Mouse (Mus musculus): ENCODE measurements at regions not wholly inside any gene's neighbourhood (a gene's known extent, or its start where the extent isn't known, plus 50 kb on each side); places are given as distances from the start of the nearest gene placed in this dataset.

- no peaks in the 10 kb centered on the region; the same call in 1 of the 2 replicates for H3K9me3 ChIP-seq (ENCODE audit: low read length)
- H3K4me3 ChIP-seq (replicated peaks; ENCODE audit: low read length) = no peak overlapping the region
- H3K4me1 ChIP-seq (replicated peaks; ENCODE audit: low read depth, low read length) = no peaks in the 10 kb centered on the region
- no peaks in the 10 kb centered on the region for H3K36me3 ChIP-seq (ENCODE audit: insufficient read depth, low read length)
- no peak for TF ChIP-seq CTCF (conservative IDR thresholded peaks at IDR 0.05; ENCODE audit: low read length)
- TF ChIP-seq POU5F1 (IDR thresholded peaks at IDR 0.05; ENCODE audit: borderline replicate concordance, low read length) = no peak
- TF ChIP-seq NANOG (IDR thresholded peaks at IDR 0.05; ENCODE audit: borderline replicate concordance, low read length) = no peak
- no peaks in the 10 kb centered on the region for H3K27me3 ChIP-seq (ENCODE audit: insufficient read depth, low read length)
Measured at GRCm38 (mm10) chr7:61790113-61790796, 556.1 kb upstream of the Ndn start.

- H3K4me1 ChIP-seq (replicated peaks; ENCODE audit: low read depth, low read length) = no peaks in the 10 kb centered on the region
- no peaks in the 10 kb centered on the region for H3K36me3 ChIP-seq (ENCODE audit: insufficient read depth, low read length)
- H3K4me3 ChIP-seq (replicated peaks; ENCODE audit: low read length) = no peak overlapping the region
- TF ChIP-seq CTCF (conservative IDR thresholded peaks at IDR 0.05; ENCODE audit: low read length) (no peak), NANOG (IDR thresholded peaks at IDR 0.05; ENCODE audit: borderline replicate concordance, low read length) (no peak), POU5F1 (IDR thresholded peaks at IDR 0.05; ENCODE audit: borderline replicate concordance, low read length) (no peak)
- peaks cover 15% of the 10 kb centered on the region; the same call in 1 of the 2 replicates for H3K9me3 ChIP-seq (ENCODE audit: low read length)
- no peaks in the 10 kb centered on the region for H3K27me3 ChIP-seq (ENCODE audit: insufficient read depth, low read length)
Measured at GRCm38 (mm10) chr7:61836827-61837226, 509.5 kb upstream of the Ndn start.

GRCm38 (mm10) chr7:61837240-61837639 lies 509.1 kb upstream of the Ndn start:
- no peak for TF ChIP-seq POU5F1 (IDR thresholded peaks at IDR 0.05; ENCODE audit: borderline replicate concordance, low read length)
- TF ChIP-seq NANOG (IDR thresholded peaks at IDR 0.05; ENCODE audit: borderline replicate concordance, low read length) = no peak
- no peak for TF ChIP-seq CTCF (conservative IDR thresholded peaks at IDR 0.05; ENCODE audit: low read length)
- Histone ChIP-seq H3K36me3 (ENCODE audit: insufficient read depth, low read length) (no peaks in the 10 kb centered on the region), H3K4me1 (replicated peaks; ENCODE audit: low read depth, low read length) (no peaks in the 10 kb centered on the region), H3K27me3 (ENCODE audit: insufficient read depth, low read length) (no peaks in the 10 kb centered on the region), H3K9me3 (ENCODE audit: low read length) (peaks cover 15% of the 10 kb centered on the region; the same call in 1 of the 2 replicates), H3K4me3 (replicated peaks; ENCODE audit: low read length) (no peak overlapping the region)

GRCm38 (mm10) chr7:61851949-61852348 lies 494.4 kb upstream of the Ndn start:
- Histone ChIP-seq H3K9me3 (ENCODE audit: low read length) (no peaks in the 10 kb centered on the region), H3K4me3 (replicated peaks; ENCODE audit: low read length) (no peak overlapping the region), H3K4me1 (replicated peaks; ENCODE audit: low read depth, low read length) (no peaks in the 10 kb centered on the region), H3K27me3 (ENCODE audit: insufficient read depth, low read length) (no peaks in the 10 kb centered on the region), H3K36me3 (ENCODE audit: insufficient read depth, low read length) (no peaks in the 10 kb centered on the region)
- TF ChIP-seq POU5F1 (IDR thresholded peaks at IDR 0.05; ENCODE audit: borderline replicate concordance, low read length) (no peak), NANOG (IDR thresholded peaks at IDR 0.05; ENCODE audit: borderline replicate concordance, low read length) (no peak), CTCF (conservative IDR thresholded peaks at IDR 0.05; ENCODE audit: low read length) (no peak)

GRCm38 (mm10) chr7:61864517-61864916 lies 481.9 kb upstream of the Ndn start:
- Histone ChIP-seq H3K4me1 (replicated peaks; ENCODE audit: low read depth, low read length) (no peaks in the 10 kb centered on the region), H3K9me3 (ENCODE audit: low read length) (no peaks in the 10 kb centered on the region), H3K4me3 (replicated peaks; ENCODE audit: low read length) (no peak overlapping the region), H3K27me3 (ENCODE audit: insufficient read depth, low read length) (no peaks in the 10 kb centered on the region), H3K36me3 (ENCODE audit: insufficient read depth, low read length) (no peaks in the 10 kb centered on the region)
- TF ChIP-seq CTCF (conservative IDR thresholded peaks at IDR 0.05; ENCODE audit: low read length) = no peak
- no peak for TF ChIP-seq POU5F1 (IDR thresholded peaks at IDR 0.05; ENCODE audit: borderline replicate concordance, low read length)
- no peak for TF ChIP-seq NANOG (IDR thresholded peaks at IDR 0.05; ENCODE audit: borderline replicate concordance, low read length)

GRCm38 (mm10) chr7:61866376-61866775 lies 480.0 kb upstream of the Ndn start:
- Histone ChIP-seq H3K4me1 (replicated peaks; ENCODE audit: low read depth, low read length) (no peaks in the 10 kb centered on the region), H3K4me3 (replicated peaks; ENCODE audit: low read length) (no peak overlapping the region), H3K27me3 (ENCODE audit: insufficient read depth, low read length) (no peaks in the 10 kb centered on the region), H3K36me3 (ENCODE audit: insufficient read depth, low read length) (no peaks in the 10 kb centered on the region), H3K9me3 (ENCODE audit: low read length) (no peaks in the 10 kb centered on the region)
- TF ChIP-seq NANOG (IDR thresholded peaks at IDR 0.05; ENCODE audit: borderline replicate concordance, low read length) (no peak), POU5F1 (IDR thresholded peaks at IDR 0.05; ENCODE audit: borderline replicate concordance, low read length) (no peak), CTCF (conservative IDR thresholded peaks at IDR 0.05; ENCODE audit: low read length) (no peak)

- Histone ChIP-seq H3K9me3 (ENCODE audit: low read length) (no peaks in the 10 kb centered on the region), H3K27me3 (ENCODE audit: insufficient read depth, low read length) (no peaks in the 10 kb centered on the region)
- TF ChIP-seq CTCF (conservative IDR thresholded peaks at IDR 0.05; ENCODE audit: low read length) (no peak), NANOG (IDR thresholded peaks at IDR 0.05; ENCODE audit: borderline replicate concordance, low read length) (no peak), POU5F1 (IDR thresholded peaks at IDR 0.05; ENCODE audit: borderline replicate concordance, low read length) (no peak)
Measured at GRCm38 (mm10) chr7:61876220-61876619, 470.1 kb upstream of the Ndn start.

GRCm38 (mm10) chr7:61877311-61878065 lies 468.9 kb upstream of the Ndn start:
- H3K27me3 ChIP-seq (ENCODE audit: insufficient read depth, low read length) = no peaks in the 10 kb centered on the region
- no peak for TF ChIP-seq POU5F1 (IDR thresholded peaks at IDR 0.05; ENCODE audit: borderline replicate concordance, low read length)
- no peak for TF ChIP-seq CTCF (conservative IDR thresholded peaks at IDR 0.05; ENCODE audit: low read length)
- TF ChIP-seq NANOG (IDR thresholded peaks at IDR 0.05; ENCODE audit: borderline replicate concordance, low read length) = no peak
- no peaks in the 10 kb centered on the region for H3K36me3 ChIP-seq (ENCODE audit: insufficient read depth, low read length)

More at GRCm38 (mm10) chr7:61876220-61876619, 470.1 kb upstream of the Ndn start:
- no peaks in the 10 kb centered on the region for H3K36me3 ChIP-seq (ENCODE audit: insufficient read depth, low read length)
- H3K4me1 ChIP-seq (replicated peaks; ENCODE audit: low read depth, low read length) = no peaks in the 10 kb centered on the region
- no peak overlapping the region for H3K4me3 ChIP-seq (replicated peaks; ENCODE audit: low read length)

More at GRCm38 (mm10) chr7:61877311-61878065, 468.9 kb upstream of the Ndn start:
- no peaks in the 10 kb centered on the region for H3K4me1 ChIP-seq (replicated peaks; ENCODE audit: low read depth, low read length)
- no peaks in the 10 kb centered on the region for H3K9me3 ChIP-seq (ENCODE audit: low read length)
- no peak overlapping the region for H3K4me3 ChIP-seq (replicated peaks; ENCODE audit: low read length)
